Mouse (Mus musculus): ENCODE measurements around the gene Ttc28.

Ttc28 gene

DNA sequence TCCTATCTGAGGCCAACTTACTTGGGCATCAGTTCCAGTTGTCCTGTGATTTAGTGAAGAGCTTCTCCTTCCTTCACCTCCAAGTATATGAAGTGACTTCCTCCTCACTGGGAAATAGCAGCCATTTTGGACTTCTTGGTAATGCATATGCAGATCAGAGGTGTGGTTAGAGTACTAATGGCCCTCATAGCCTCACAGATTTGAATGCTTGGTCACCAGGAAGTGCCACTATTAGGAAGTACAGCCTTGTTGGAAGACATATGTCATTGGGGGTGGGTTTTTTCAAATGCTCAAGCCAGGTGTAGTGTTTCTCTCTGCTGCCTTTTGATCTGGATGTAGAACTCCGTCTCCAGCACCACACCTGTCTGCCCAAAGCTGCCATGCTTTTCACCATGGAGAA lies 10.3 kb downstream of the Ttc28 start:
- DNase-seq, result no peak

DNA sequence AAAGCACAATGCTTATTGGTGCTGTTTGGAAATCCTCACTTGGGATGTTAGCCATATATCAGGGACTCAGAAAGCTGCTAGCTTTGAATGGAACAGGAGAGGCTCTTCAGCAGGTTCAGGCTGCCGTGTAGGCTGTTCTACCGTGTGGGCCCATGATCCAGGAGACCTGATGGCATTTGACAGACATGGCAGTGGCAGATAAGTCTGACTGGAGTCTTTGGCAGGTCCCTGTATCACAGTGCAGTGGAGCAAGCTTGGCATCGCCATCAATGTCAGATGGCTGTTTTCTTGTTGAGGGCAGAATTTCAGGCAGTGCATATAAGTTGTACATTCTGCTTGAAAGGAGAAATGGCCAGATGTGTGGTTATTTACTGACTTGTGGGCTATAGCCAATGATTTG lies 11.0 kb downstream of the Ttc28 start:
- DNase-seq, result no peak

DNA sequence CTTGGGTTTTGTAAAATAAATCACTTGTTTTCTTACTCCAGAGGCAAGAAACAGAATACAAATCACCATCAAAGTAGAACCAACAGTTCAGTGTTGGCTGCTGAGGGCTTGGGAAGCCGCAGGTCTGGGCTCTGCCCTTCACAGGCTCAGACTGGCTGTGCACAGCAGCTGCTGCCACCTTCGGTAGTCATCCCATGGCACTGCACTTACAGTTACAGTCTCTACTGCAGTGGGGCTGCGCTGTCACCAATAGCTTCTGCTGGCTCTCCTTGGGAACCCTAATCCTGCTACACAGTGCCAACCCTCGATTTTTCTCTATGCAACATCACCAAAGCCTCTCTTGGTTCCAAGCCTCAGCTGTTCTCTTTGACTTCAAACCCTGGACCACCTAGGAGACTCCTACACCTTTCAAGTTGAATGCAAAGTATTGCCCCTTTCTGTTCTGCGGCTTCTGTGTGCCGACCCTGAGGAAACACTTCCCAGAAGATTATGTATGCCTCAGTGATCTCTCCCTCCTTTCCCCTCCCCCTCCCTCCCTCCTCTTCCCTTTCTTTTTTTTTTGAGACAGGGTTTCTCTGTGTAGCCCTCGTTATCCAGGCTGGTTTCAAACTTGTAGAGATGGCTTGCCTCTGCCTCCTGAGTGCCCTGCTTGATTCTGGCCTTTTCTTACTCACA lies 17.6 kb downstream of the Ttc28 start:
- DNase-seq, result no peak

DNA sequence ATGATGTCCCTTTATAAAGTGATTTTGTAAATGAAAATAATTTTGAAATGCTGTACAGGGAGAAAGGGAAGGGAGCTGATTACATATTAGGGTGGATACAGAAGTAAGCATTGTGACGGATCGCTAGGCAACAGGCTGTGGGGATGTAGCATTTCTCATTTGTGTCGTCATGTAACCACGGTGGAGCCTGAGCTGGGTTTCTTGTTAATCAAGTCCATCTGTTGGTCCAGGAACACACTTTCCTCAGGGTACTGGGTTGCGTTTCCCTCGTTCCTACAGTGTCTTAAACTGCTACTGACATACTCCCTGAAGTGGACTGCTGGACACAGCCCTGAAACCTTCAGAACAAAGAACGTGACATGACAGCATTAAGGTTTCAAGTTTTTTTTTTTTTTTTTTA lies 18.6 kb downstream of the Ttc28 start:
- no peak for DNase-seq

DNA sequence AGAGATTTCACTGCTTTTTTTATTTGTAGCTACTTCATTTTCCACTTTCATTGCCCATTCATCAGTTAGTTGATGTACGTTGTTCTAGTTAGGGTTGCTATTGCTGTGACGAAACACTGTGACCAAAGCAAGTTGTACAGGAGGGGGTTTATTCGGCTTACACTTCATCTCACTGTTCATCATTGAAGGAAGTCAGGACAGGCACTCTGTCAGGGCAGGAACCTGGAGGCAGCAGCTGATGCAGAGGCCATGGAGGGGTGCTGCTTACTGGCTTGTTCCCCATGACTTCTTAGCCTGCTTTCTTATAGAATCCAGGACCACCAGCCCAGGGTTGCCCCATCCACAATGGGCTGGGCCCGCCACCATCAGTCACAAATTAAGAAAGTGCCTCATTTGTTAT lies 19.2 kb downstream of the Ttc28 start:
- DNase-seq, result no peak

DNA sequence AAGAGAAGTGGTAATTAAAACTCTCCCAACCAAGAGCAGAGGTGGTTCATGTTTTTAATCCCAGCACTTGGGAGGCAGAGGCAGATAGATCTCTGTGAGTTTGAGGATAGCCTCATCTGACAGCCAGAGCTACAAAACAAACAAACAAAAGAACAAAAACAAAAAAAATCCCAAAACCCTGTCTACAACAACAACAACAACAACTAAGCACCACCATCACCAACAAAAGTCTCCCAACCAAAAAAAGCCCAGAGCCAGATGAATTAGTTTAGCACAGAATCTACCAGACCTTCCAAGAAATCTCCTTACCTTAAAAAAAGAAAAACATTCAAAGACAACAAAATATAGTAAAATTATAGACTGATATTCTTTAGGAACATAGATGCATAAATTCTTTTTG lies 20.7 kb downstream of the Ttc28 start:
- DNase-seq, result no peak

DNA sequence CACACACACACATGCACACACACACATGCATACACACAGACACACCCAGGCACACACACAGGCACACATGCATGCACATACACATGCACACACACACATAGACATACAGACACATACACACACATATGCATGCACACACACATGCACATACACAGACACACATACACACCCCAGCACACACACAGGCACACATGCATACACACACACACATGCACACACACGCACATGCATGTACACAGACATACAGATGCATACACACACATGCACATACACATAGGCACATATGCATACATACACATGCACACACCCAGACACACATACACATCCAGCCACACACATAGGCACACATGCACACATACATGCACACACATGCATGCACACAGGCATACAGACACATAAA lies 27.1 kb downstream of the Ttc28 start:
- DNase-seq, result no peak

DNA sequence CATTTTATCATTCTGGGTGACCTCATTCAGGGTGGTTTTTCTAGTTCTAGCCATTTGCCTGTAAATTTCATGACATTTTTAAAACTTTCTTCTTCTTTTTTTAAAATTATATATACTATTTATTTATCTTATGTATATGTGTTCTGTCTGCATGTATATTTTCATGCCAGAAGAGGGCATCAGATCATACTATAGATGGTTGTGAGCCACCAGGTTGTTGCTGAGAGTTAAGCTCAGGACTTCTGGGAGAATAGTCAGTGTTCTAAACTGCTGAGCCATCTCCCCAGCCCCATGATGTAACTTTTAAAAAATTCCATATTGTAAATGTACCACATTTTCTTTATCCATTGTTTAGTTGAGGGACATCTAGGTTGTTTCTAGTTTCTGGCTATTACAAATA lies 29.3 kb downstream of the Ttc28 start:
- no peak for DNase-seq

DNA sequence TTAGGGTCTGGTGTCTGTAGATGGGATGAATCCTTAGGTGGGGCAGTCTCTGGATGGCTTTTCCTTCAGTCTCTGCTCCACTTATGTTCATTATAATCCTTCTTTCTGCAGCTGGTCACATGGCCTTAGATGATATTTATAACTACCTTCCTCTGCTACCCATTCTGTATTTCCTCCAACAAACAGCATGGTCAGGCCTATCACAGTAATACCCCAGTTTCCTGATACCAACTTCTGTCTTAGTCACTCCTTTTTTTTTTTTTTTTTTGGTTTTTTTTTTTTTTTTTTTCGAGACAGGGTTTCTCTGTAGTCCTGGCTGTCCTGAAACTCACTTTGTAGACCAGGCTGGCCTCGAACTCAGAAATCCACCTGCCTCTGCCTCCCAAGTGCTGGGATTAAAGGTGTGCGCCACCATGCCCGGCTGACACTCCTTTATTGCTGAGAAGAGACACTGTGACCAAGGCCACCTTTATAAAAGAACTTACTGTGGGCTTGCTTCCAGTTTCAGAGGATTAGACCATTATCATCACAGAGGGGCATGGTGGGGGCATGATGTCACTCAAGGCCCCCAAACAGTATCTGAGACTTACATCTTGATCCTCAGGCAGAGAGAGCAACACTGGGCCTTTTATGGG lies 30.5 kb downstream of the Ttc28 start:
- DNase-seq, result no peak

DNA sequence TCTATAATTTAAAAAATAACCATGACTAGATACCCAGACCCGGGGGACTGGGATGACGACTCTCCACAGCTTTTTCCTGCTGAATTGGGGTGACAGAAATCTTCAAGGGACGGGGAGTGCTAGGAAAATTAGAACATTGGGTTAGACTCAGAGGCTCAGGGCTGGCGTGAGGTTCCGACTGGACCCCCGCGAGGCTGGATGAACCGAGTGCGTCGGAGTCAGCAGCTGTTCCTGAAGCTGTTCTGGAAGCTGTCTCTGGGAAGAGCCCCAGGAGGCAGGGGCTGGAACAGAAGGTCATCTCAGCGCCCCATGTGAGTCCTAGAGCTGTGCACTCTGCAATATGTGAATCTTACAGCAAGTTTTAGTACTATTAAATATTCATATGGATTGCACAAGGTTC lies 35.3 kb downstream of the Ttc28 start:
- no peak for DNase-seq

DNA sequence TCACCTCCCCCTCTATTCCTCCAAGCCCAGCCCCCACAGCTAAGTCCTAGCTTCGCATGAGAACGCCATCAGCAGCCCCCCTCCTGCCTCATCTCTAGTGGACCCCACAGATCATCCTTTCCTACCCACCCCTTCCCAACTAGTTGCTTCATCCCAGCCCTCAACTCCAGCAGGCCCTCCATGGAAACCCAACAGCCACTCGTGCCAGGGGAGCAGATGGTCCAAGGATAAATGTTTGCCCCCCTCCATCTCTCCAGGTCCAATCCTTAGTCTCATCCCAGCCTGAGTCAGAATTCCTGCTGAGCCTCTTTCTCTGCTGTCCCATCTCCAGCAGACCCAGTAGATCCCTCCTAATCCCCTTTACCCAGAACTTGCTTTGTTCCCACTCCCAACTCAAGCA lies 36.6 kb downstream of the Ttc28 start:
- DNase-seq, result no peak

DNA sequence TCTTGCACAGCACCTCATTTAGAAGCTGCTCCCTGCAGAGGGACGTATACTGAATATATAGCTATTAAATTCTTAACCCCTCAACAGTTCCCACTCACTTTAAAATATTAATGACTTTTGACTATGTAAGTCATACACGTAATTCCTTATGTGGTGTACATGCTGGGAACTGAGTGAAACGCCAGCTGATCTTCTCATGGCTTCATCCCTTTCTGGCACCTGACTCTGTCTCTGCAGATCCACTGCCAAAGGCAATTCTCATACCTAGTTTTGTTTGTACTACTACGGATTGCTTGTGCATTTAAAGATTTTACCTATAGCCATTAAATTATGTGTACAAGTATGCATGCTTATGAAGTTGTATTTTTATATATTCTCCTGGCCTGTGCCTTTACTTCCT lies 39.9 kb downstream of the Ttc28 start:
- no peak for DNase-seq

DNA sequence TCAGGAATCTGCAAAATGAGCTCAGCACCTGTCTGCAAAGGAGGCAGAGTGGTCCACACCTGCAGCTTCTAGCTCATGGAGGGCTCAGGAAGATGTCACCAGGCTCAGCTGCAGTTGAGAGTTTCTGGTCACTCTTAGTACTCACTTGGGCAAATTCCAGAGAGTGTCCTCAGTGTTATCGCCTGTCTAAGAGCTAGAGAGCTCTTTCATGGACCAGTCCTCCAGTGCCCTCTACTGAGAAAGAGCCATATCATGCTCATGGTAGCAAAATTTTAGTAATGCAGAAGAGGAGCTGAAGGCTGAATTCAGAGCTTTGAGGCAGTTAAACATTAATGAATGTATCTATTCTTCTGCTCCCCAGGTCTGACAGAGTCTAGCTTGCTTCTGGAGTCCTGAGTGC lies 43.7 kb downstream of the Ttc28 start:
- DNase-seq, result no peak

DNA sequence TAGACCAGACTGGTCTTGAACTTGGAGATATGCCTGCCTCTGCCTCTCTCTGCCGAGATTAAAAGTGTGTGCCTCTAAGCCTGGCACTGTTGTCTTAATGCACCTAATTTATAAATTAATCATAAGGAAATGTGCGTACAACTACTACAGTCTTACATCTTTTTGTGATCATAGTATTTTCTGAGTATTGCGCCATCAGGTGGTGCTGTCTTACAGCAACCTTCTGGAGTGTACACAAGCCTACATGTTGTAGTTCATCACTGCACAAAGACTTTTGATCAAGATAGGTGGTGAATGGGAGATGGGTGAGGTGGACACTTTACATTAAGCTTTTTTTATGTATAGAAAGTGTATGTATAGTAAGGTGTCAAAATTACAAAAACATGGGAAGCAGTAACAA lies 45.0 kb downstream of the Ttc28 start:
- DNase-seq, result no peak

DNA sequence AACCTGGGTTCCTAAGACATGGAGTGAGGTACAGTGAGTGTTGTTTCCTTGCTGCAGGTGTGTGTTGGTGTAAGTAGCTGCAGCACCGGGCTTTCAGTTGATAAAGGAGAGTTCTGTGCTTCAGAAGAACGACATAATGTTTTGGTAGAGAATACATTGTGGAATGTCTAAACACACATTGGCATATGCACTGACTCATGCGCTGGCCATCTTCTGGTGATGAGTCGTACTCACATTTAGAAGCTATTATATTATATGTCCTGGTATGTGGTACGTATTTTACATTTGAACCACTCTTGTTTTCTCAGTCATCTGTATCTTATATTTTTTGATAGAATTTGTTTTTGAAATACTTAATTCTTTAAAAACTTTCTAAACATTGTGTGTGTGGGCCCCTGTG lies 46.2 kb downstream of the Ttc28 start:
- no peak for DNase-seq

DNA sequence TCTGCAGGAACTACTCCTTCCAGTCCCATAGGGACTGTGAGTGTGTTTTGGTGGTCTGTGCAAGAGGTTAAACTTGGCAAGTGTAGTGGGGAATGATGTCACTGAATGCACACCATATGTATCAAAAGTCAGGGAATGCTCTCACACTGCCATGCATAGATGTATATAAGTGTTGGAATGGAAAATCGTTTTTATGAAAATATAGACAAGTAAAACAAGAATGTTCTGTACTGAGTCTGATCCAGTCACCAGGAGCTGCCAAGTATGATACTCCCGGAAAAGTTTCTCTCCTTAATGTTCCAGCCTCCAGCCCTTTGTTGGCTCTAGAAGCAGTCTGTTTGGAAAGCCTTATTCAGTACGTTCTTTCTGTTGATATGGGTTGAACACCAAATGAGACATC lies 48.7 kb downstream of the Ttc28 start:
- no peak for DNase-seq

DNA sequence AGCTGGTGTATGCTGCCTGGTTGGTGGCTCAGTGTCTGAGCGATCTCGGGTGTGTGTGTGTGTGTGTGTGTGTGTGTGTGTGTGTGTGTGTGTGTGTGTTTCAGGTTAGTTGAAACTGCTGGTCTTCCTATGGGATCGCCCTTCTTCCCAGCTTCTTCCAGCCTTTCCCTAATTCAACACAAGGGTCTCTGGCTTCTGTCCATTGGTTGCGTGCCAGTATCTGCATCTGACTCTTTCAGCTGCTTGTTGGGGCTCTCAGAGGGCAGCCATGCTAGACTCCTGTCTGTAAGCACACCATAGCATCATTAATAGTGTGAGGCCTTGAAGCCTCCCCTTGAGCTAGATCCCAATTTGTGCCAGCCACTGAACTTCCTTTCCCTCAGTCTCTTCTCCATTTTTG lies 49.7 kb downstream of the Ttc28 start:
- DNase-seq, result no peak

DNA sequence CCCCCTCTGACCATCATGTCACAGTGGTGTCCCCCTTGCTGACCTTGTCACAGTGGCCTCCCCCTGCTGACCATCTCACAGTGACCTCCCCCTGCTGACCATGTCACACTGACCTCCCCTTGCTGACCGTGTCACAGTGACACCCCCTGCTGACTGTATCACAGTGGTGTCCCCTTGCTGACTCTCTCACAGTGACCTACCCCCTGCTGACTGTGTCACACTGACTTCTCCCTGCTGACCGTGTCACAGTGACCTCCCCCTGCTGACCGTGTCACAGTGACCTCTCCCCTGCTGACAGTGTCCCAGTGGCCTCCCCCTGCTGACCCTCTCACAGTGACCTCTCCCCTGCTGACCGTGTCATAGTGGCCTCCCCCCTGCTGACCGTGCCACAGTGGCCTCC lies 57.0 kb downstream of the Ttc28 start:
- DNase-seq, result no peak

DNA sequence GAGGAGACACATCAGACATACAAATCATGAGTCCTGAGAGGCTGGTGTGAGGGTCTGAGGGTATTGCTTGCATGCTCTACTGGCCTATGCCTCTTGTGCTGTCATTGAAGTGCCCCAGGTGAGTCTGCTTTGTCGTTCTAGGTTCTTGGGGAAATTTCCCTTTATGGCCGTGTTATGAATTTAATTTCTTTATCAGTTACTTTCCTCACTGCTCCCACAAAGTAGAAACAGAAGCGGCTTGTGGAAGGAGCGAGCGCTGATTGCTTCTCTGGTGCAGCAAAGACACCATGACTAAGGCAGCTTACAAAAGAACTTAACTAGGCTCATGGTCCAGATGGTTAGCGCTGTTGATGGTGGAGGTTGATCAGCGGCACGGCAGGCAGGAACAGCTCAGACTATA lies 64.7 kb downstream of the Ttc28 start:
- DNase-seq, result no peak

DNA sequence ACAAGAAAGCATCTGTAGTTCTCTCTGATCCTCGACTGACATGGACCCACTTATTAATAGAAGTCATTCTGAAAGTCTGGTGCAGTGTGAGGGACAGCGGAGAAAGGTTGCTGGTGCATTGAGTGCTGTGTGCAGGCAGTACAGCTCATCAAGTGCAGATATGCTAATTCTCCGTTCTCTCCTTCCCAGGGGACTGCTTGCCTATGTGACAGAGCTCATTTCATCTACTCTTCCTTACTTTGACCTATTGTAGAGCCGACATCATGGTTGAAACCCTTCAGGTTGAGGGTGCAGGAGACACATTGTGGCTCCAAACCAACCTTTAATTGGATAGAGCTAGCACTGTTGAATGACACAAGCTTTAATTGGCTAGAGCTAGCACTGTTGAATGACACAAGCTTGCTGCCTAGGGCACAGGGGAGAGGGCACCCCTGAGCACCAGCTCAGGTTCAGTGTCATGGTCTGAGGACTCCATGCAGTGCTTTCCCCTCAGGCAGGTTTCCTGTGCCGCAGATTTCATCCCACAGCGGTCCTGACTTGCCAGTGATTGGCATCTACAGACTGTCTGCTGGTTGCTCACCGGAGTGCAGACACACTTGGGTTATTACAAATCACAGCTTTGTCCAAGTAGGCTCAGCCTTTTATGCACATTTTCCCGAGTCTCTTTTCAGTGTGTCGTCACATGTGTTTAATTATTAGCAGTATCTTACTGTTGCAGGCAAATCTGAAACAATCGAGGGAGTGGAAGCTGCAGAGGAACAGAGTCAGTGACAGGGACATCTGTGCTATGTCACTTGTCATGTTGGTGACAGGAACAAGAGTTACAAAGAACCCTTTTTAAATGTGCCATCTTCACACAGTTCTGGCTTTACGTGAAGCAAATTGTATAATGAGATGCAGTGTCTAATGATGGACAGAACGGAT lies 69.1 kb downstream of the Ttc28 start:
- no peak for DNase-seq

DNA sequence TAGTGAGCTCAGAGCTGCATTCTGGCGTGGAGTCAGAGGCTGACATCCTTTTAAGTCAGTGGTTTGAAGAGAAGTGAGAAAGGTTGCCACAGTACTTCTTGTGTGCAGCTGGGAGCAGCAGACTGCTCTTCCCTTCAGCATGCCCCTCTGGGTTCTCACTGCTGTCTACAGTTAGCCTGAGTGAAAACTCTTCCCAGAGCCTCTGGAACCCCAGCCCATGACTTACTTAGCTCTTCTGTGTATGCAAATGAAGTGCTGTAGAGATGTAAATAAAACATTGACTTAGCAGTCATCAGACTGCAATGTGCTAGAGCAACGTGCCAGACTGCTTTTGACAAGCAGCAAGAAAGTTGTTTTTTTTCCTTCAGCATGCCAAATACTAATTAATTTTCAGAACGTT lies 70.2 kb downstream of the Ttc28 start:
- DNase-seq, result no peak

DNA sequence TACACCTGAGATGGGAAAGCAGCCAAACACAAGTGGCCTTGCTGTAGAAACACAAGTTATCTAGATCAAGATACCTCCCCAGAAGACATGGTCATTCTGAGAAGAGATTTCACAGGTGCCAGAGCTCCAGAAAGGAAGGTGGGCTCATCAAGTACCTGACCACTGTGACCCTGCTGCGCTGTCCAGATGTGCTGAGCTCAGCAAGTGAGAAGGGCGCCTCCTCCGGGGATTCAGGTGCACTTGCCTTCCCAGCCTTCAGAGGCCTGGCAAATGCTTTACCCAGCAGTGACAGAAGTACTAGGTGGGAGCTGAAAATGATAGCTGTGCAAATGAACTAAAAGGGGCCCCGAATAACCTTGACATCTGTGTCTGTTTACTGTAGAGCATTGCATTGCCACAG lies 78.6 kb downstream of the Ttc28 start:
- DNase-seq, result no peak

DNA sequence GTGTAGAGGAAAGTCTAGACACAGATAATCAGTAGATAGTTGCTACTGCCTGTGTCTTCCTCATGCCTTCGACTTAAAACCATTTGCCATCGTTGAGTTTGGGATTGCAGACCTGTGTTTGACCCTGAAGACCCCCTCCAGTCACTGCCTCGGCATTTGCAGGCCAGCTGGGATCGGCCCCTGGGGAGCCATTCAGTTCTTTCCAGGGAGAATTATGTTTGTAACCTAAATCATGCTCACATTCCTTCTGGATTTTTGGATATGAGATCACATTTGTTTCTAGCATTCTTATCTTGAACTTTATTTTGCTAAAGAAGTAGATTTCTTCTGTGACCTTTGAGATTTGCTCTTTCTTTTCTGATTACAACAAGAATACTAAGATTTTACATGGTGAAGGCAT lies 80.5 kb downstream of the Ttc28 start:
- DNase-seq, result no peak

DNA sequence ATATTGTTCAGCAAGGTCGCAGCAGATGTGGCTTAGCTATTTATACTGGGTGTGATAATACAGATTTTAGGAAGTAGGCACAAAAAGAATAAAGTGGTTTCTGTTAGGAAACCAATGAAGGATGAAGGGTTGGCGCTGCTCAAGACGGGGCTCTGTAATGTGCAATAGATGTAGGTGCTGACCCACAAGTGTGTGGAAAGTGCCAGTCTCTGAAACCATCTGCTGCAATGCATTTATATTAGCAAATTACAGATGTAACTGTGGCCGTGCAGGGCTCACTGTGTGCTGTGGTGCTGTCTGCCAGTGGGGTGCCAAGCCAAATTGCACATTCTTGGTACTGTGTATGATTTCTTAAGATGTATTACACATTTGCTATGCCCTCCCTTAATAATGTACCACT lies 81.3 kb downstream of the Ttc28 start:
- DNase-seq, result no peak
